Mouse (Mus musculus) kidney, adult 2 months (tissue): ENCODE data around the gene Tm9sf2.

Experiments used
- CTCF ChIP-seq: fragments of 200-500 bp; conservative IDR thresholded peaks from 2 replicates; pipeline ENCODE4 v1.5.1; 2011; ENCODE audit warnings: low read depth, mild to moderate bottlenecking, control low read depth, low read length, moderate library complexity, mixed read lengths; ENCODE audit not compliant: insufficient read depth, insufficient read length
- POLR2A ChIP-seq: fragments of 200-500 bp; IDR thresholded peaks from one replicate; pipeline ENCODE4 v1.6.1; 2011; ENCODE audit warnings: low read depth, low read length, control low read depth

GRCm38 (mm10) chr14:122106822-122107468 is at the start of gene Tm9sf2:
- TF ChIP-seq CTCF (no peak), POLR2A (peak; percentile 88)
